Mouse (Mus musculus) kidney, embryonic 14.5 days (tissue): ENCODE results near the gene Ces1d. TPM values are rescaled to one million over a fixed set of nuclear protein-coding genes. Genes with fewer than 3 reads are reported as not detected.
"Not testable (repeated sequence)": the region's sequence is repeated elsewhere in the genome, so short reads cannot be mapped to it uniquely, and the experiment has no call there.

Experiments used
- ATAC-seq: fragments of 200-750 bp; cut with Nextera tagmentation; 2 replicates; pipeline ENCODE4 v1.8.0; 2017; ENCODE audit warnings: moderate number of reproducible peaks, mild to moderate bottlenecking, moderate TSS enrichment, moderate library complexity; ENCODE audit not compliant: low FRiP score, low TSS enrichment
- H3K27ac ChIP-seq: fragments of 300-500 bp; sonication (generic); 2 replicates; pipeline ENCODE4 v1.5.1; 2014; ENCODE audit warnings: low read depth, mild to moderate bottlenecking, low read length, moderate library complexity, mixed read lengths
- H3K27me3 ChIP-seq: fragments of 300-500 bp; sonication (generic); 2 replicates; pipeline ENCODE4 v1.6.1; 2014; ENCODE audit warnings: mild to moderate bottlenecking, low read length; ENCODE audit not compliant: control insufficient read depth, insufficient read depth
- H3K36me3 ChIP-seq: fragments of 300-500 bp; sonication (generic); 2 replicates; pipeline ENCODE4 v1.6.1; 2014; ENCODE audit warnings: low read length, mixed read lengths; ENCODE audit not compliant: control insufficient read depth, insufficient read depth
- H3K4me1 ChIP-seq: fragments of 300-500 bp; sonication (generic); 2 replicates; pipeline ENCODE4 v1.6.1; 2014; ENCODE audit warnings: low read length, mixed read lengths; ENCODE audit not compliant: control insufficient read depth, insufficient read depth
- H3K4me2 ChIP-seq: fragments of 300-500 bp; sonication (generic); replicated peaks from 2 replicates; pipeline ENCODE4 v1.6.1; 2014; ENCODE audit warnings: low read depth, mild to moderate bottlenecking, low read length
- H3K4me3 ChIP-seq: fragments of 300-500 bp; sonication (generic); 2 replicates; pipeline ENCODE4 v1.5.1; 2014; ENCODE audit warnings: mild to moderate bottlenecking, low read length
- H3K9ac ChIP-seq: fragments of 300-500 bp; sonication (generic); 2 replicates; pipeline ENCODE4 v1.6.1; 2014; ENCODE audit warnings: low read depth, mild to moderate bottlenecking, low read length, moderate library complexity
- H3K9me3 ChIP-seq: fragments of 300-500 bp; sonication (generic); 2 replicates; pipeline ENCODE4 v1.6.1; 2016; ENCODE audit warnings: low read length; ENCODE audit not compliant: control insufficient read depth
- WGBS: fragments of 180-500 bp; shearing (Covaris S2); extraction: QIAGEN DNeasy Blood & Tissue Kit; methylation state at CpG from one replicate; pipeline ENCODE4 v1.1.7; 2014; 5-methylcytosine and 5-hydroxymethylcytosine counted together
- polyA plus RNA-seq: library from polyadenylated mRNA; unstranded; fragments of >200 nt; fragmentation: Nextera tagmentation; extraction: Ambion mirVana; gene quantifications from 2 replicates; pipeline ENCODE4 v1.2.1, GENCODE M21; 2014

The Ces1d gene
- polyA plus RNA-seq = 0.14 TPM in 1 of 2 replicates, not detected in the other

- Histone ChIP-seq H3K4me2 (no peak within 1 kb of the TSS), H3K4me3 (no peak within 1 kb of the TSS), H3K9me3 (no peaks in the 10 kb centered on the region), H3K27ac (no peak within 1 kb of the TSS), H3K27me3 (no peaks in the 10 kb centered on the region), H3K36me3 (no peaks in the 10 kb centered on the region), H3K4me1 (no peaks in the 10 kb centered on the region), H3K9ac (no peak within 1 kb of the TSS)
- no peak for ATAC-seq
- 75% methylated on average over 8 of the region's 8 CpGs for WGBS
Observed at GRCm38 (mm10) chr8:93197685-93198525, at the start of gene Ces1d. Gene Ces1d, minus strand, starts transcription at chr8:93197838.

GRCm38 (mm10) chr8:93246057-93246456 is 48.4 kb upstream of the Ces1d start:
- no peaks in the 10 kb centered on the region for H3K4me1 ChIP-seq
- WGBS = 82% methylated on average over 2 of the region's 2 CpGs
- no peaks in the 10 kb centered on the region for H3K9me3 ChIP-seq
- H3K9ac ChIP-seq = no peak overlapping the region
- ATAC-seq = no peak
- H3K27me3 ChIP-seq = no peaks in the 10 kb centered on the region
- H3K27ac ChIP-seq = no peak overlapping the region
- no peaks in the 10 kb centered on the region for H3K36me3 ChIP-seq
- H3K4me3 ChIP-seq = no peak overlapping the region
- H3K4me2 ChIP-seq = no peak overlapping the region

GRCm38 (mm10) chr8:93239884-93240283 is 42.2 kb upstream of the Ces1d start:
- Histone ChIP-seq H3K4me3 (no peak overlapping the region), H3K27me3 (no peaks in the 10 kb centered on the region), H3K9me3 (no peaks in the 10 kb centered on the region), H3K9ac (no peak overlapping the region), H3K36me3 (no peaks in the 10 kb centered on the region), H3K27ac (no peak overlapping the region), H3K4me2 (no peak overlapping the region), H3K4me1 (no peaks in the 10 kb centered on the region)
- no peak for ATAC-seq

GRCm38 (mm10) chr8:93235681-93236080 is 38.0 kb upstream of the Ces1d start:
- no peak overlapping the region for H3K9ac ChIP-seq
- no peak for ATAC-seq
- no peaks in the 10 kb centered on the region for H3K4me1 ChIP-seq
- no peak overlapping the region for H3K4me3 ChIP-seq
- H3K4me2 ChIP-seq = no peak overlapping the region
- no peaks in the 10 kb centered on the region for H3K27me3 ChIP-seq
- 94% methylated on average over 1 of the region's 1 CpGs for WGBS
- H3K9me3 ChIP-seq = no peaks in the 10 kb centered on the region
- H3K27ac ChIP-seq = no peak overlapping the region
- no peaks in the 10 kb centered on the region for H3K36me3 ChIP-seq

GRCm38 (mm10) chr8:93234706-93235105 is 37.1 kb upstream of the Ces1d start:
- Histone ChIP-seq H3K4me2 (no peak overlapping the region), H3K4me3 (no peak overlapping the region), H3K9me3 (no peaks in the 10 kb centered on the region), H3K27me3 (no peaks in the 10 kb centered on the region), H3K36me3 (no peaks in the 10 kb centered on the region), H3K4me1 (no peaks in the 10 kb centered on the region), H3K27ac (no peak overlapping the region), H3K9ac (no peak overlapping the region)
- 89% methylated on average over 1 of the region's 1 CpGs for WGBS
- no peak for ATAC-seq

GRCm38 (mm10) chr8:93234068-93234467 is 36.4 kb upstream of the Ces1d start:
- no peak overlapping the region for H3K9ac ChIP-seq
- H3K27ac ChIP-seq = no peak overlapping the region
- H3K4me2 ChIP-seq = no peak overlapping the region
- no peak overlapping the region for H3K4me3 ChIP-seq
- no peaks in the 10 kb centered on the region for H3K27me3 ChIP-seq
- H3K36me3 ChIP-seq = no peaks in the 10 kb centered on the region
- no peaks in the 10 kb centered on the region for H3K9me3 ChIP-seq
- 87% methylated on average over 6 of the region's 6 CpGs for WGBS
- ATAC-seq = no peak
- H3K4me1 ChIP-seq = no peaks in the 10 kb centered on the region

- H3K27ac ChIP-seq = no peak within 1 kb of the TSS
- H3K9ac ChIP-seq = no peak within 1 kb of the TSS
- no peaks in the 10 kb centered on the region for H3K27me3 ChIP-seq
- H3K4me2 ChIP-seq = no peak within 1 kb of the TSS
- no peaks in the 10 kb centered on the region for H3K9me3 ChIP-seq
- no peaks in the 10 kb centered on the region for H3K36me3 ChIP-seq
- no peaks in the 10 kb centered on the region for H3K4me1 ChIP-seq
- ATAC-seq = no peak
- H3K4me3 ChIP-seq = no peak within 1 kb of the TSS
Observed at GRCm38 (mm10) chr8:93229446-93229845, 31.8 kb upstream of the Ces1d start, which contains the start of gene Ces1e. Gene Ces1e, minus strand, starts transcription at chr8:93229619.

GRCm38 (mm10) chr8:93228673-93229370 is 31.2 kb upstream of the Ces1d start:
- no peak overlapping the region for H3K4me2 ChIP-seq
- H3K27me3 ChIP-seq = no peaks in the 10 kb centered on the region
- no peaks in the 10 kb centered on the region for H3K36me3 ChIP-seq
- no peak overlapping the region for H3K9ac ChIP-seq
- ATAC-seq = no peak
- no peaks in the 10 kb centered on the region for H3K9me3 ChIP-seq
- H3K27ac ChIP-seq = no peak overlapping the region
- H3K4me1 ChIP-seq = no peaks in the 10 kb centered on the region
- no peak overlapping the region for H3K4me3 ChIP-seq
- 64% methylated on average over 11 of the region's 11 CpGs for WGBS

- WGBS = 86% methylated on average over 1 of the region's 1 CpGs
- not testable (repeated sequence) for ATAC-seq
Observed at GRCm38 (mm10) chr8:93226471-93226870, 28.8 kb upstream of the Ces1d start.

More at GRCm38 (mm10) chr8:93226471-93226870, 28.8 kb upstream of the Ces1d start:
- not testable (repeated sequence) for H3K9ac ChIP-seq, H3K9me3 ChIP-seq, H3K4me3 ChIP-seq, H3K4me1 ChIP-seq, H3K36me3 ChIP-seq, H3K4me2 ChIP-seq, H3K27ac ChIP-seq, H3K27me3 ChIP-seq
